Mouse (Mus musculus) embryonic facial prominence, embryonic 11.5 days (tissue): ENCODE data around the gene Mybphl. TPM values are rescaled to one million over a fixed set of nuclear protein-coding genes. Genes with fewer than 3 reads are reported as not detected.
A peak's percentile ranks its signal among the peaks of the same experiment; 100 is the strongest.

Experiments
- ATAC-seq: fragments of 200-750 bp; cut with Nextera tagmentation; replicated peaks from 2 replicates; pipeline ENCODE4 v1.8.0; 2017; ENCODE audit warnings: low read depth; ENCODE audit not compliant: insufficient number of reproducible peaks, low FRiP score, low TSS enrichment
- DNase-seq: peaks from one replicate; pipeline ENCODE4 v3.0.0-alpha.2; 2015; ENCODE audit warnings: low spot score
- H3K27ac ChIP-seq: fragments of 300-500 bp; sonication (generic); replicated peaks from 2 replicates; pipeline ENCODE4 v1.5.1; 2014; ENCODE audit warnings: mild to moderate bottlenecking, low read depth, low read length, control low read depth
- H3K27me3 ChIP-seq: fragments of 300-500 bp; sonication (generic); 2 replicates; pipeline ENCODE4 v1.6.1; 2014; ENCODE audit warnings: mild to moderate bottlenecking, low read length, moderate library complexity, mixed read lengths; ENCODE audit not compliant: control insufficient read depth, insufficient read depth
- H3K36me3 ChIP-seq: fragments of 300-500 bp; sonication (generic); replicated peaks from 2 replicates; pipeline ENCODE4 v1.6.1; 2014; ENCODE audit warnings: low read depth, mild to moderate bottlenecking, low read length, moderate library complexity, mixed read lengths; ENCODE audit not compliant: control insufficient read depth, insufficient read depth
- H3K4me1 ChIP-seq: fragments of 300-500 bp; sonication (generic); 2 replicates; pipeline ENCODE4 v1.6.1; 2014; ENCODE audit warnings: low read length, mixed read lengths; ENCODE audit not compliant: control insufficient read depth, insufficient read depth
- H3K4me2 ChIP-seq: fragments of 300-500 bp; sonication (generic); 2 replicates; pipeline ENCODE4 v1.6.1; 2014; ENCODE audit warnings: low read depth, mild to moderate bottlenecking, control low read depth, low read length, moderate library complexity
- H3K4me3 ChIP-seq: fragments of 300-500 bp; sonication (generic); 2 replicates; pipeline ENCODE4 v1.5.1; 2014; ENCODE audit warnings: low read depth, low read length, control low read depth
- H3K9ac ChIP-seq: fragments of 300-500 bp; sonication (generic); replicated peaks from 2 replicates; pipeline ENCODE4 v1.6.1; 2014; ENCODE audit warnings: mild to moderate bottlenecking, control low read depth, low read length
- H3K9me3 ChIP-seq: fragments of 300-500 bp; sonication (generic); replicated peaks from 2 replicates; pipeline ENCODE4 v1.6.1; 2016; ENCODE audit warnings: mild to moderate bottlenecking, low read length, inconsistent platforms, mixed read lengths; ENCODE audit not compliant: control insufficient read depth
- WGBS: fragments of 180-500 bp; shearing (Covaris S2); extraction: QIAGEN DNeasy Blood & Tissue Kit; methylation state at CpG from one replicate; pipeline ENCODE4 v1.1.7; 2014; 5-methylcytosine and 5-hydroxymethylcytosine counted together
- polyA plus RNA-seq: library from polyadenylated mRNA; unstranded; fragments of >200 nt; fragmentation: Nextera tagmentation; extraction: Ambion mirVana; gene quantifications from 2 replicates; pipeline ENCODE4 v1.2.1, GENCODE M21; 2014

Mybphl gene
- polyA plus RNA-seq, 1 experiment from 2014 or later, result 0.32 TPM

GRCm38 (mm10) chr3:108413634-108414360 lies 49.1 kb downstream of the Mybphl start:
- Histone ChIP-seq H3K9me3 (peaks cover 3% of the 10 kb centered on the region; the same call in 1 of the 2 replicates), H3K9ac (no peak overlapping the region), H3K36me3 (peaks cover 4% of the 10 kb centered on the region), H3K27ac (no peak overlapping the region), H3K27me3 (no peaks in the 10 kb centered on the region; the same call in 1 of the 2 replicates), H3K4me2 (no peak overlapping the region), H3K4me3 (no peak overlapping the region), H3K4me1 (peaks cover 5% of the 10 kb centered on the region; the same call in 1 of the 2 replicates)
- ATAC-seq, result no peak
- 97% methylated on average over 35 of the region's 35 CpGs for WGBS
- no peak for DNase-seq

- WGBS, result 9% methylated on average over 40 of the region's 67 CpGs
- Histone ChIP-seq H3K9me3 (peaks cover 3% of the 10 kb centered on the region; the same call in 1 of the 2 replicates), H3K9ac (peak within 1 kb of the TSS; percentile 59), H3K4me2 (peak within 1 kb of the TSS; percentile 99), H3K36me3 (peaks cover 4% of the 10 kb centered on the region), H3K4me3 (peak within 1 kb of the TSS; percentile 49), H3K27me3 (no peaks in the 10 kb centered on the region; the same call in 1 of the 2 replicates), H3K4me1 (peaks cover 5% of the 10 kb centered on the region; the same call in 1 of the 2 replicates), H3K27ac (peak within 1 kb of the TSS; percentile 7; the same call in 1 of the 2 replicates)
- no peak for ATAC-seq
- peak; percentile 52 for DNase-seq
Observed at GRCm38 (mm10) chr3:108414857-108415830, 50.4 kb downstream of the Mybphl start, which contains the start of gene Celsr2. Gene Celsr2 (minus strand): TSS chr3:108415552.

- peak overlapping the region; percentile 49 for H3K4me3 ChIP-seq
- peak; percentile 80 for ATAC-seq
Observed at GRCm38 (mm10) chr3:108415831-108416223, 51.1 kb downstream of the Mybphl start.

GRCm38 (mm10) chr3:108423006-108423405 lies 58.3 kb downstream of the Mybphl start:
- Histone ChIP-seq H3K36me3 (peaks cover 5% of the 10 kb centered on the region), H3K4me2 (no peak overlapping the region), H3K27ac (no peak overlapping the region), H3K9ac (no peak overlapping the region), H3K9me3 (no peaks in the 10 kb centered on the region), H3K4me3 (no peak overlapping the region), H3K4me1 (no peaks in the 10 kb centered on the region; the same call in none of the 2 replicates), H3K27me3 (no peaks in the 10 kb centered on the region)
- WGBS, result 30% methylated on average over 6 of the region's 6 CpGs
- no peak for ATAC-seq
- DNase-seq, result no peak

More at GRCm38 (mm10) chr3:108415831-108416223, 51.1 kb downstream of the Mybphl start:
- WGBS, result 1% methylated on average over 38 of the region's 48 CpGs
- Histone ChIP-seq H3K4me2 (peak overlapping the region; percentile 99), H3K4me1 (peaks cover 5% of the 10 kb centered on the region; the same call in 1 of the 2 replicates), H3K27ac (peak overlapping the region; percentile 7; the same call in 1 of the 2 replicates), H3K9me3 (peaks cover 3% of the 10 kb centered on the region; the same call in 1 of the 2 replicates), H3K36me3 (peaks cover 4% of the 10 kb centered on the region), H3K9ac (peak overlapping the region; percentile 59), H3K27me3 (no peaks in the 10 kb centered on the region; the same call in 1 of the 2 replicates)
- peak; percentile 90 for DNase-seq

GRCm38 (mm10) chr3:108423844-108424801 lies 59.4 kb downstream of the Mybphl start:
- DNase-seq (peak; percentile 61), ATAC-seq (peak; percentile 37; the same call in 1 of the 2 replicates)
- H3K36me3 ChIP-seq, result peaks cover 5% of the 10 kb centered on the region
- H3K9me3 ChIP-seq, result no peaks in the 10 kb centered on the region
- no peak overlapping the region for H3K4me2 ChIP-seq
- no peak overlapping the region for H3K27ac ChIP-seq
- H3K27me3 ChIP-seq, result no peaks in the 10 kb centered on the region
- no peak overlapping the region for H3K4me3 ChIP-seq
- 18% methylated on average over 11 of the region's 11 CpGs for WGBS
- H3K9ac ChIP-seq, result no peak overlapping the region
- H3K4me1 ChIP-seq, result no peaks in the 10 kb centered on the region; the same call in none of the 2 replicates

GRCm38 (mm10) chr3:108424944-108425623 lies 60.4 kb downstream of the Mybphl start:
- H3K27ac ChIP-seq, result no peak overlapping the region
- 65% methylated on average over 7 of the region's 7 CpGs for WGBS
- H3K4me2 ChIP-seq, result no peak overlapping the region
- no peaks in the 10 kb centered on the region; the same call in none of the 2 replicates for H3K4me1 ChIP-seq
- DNase-seq (no peak), ATAC-seq (no peak)
- H3K36me3 ChIP-seq, result peaks cover 5% of the 10 kb centered on the region
- H3K27me3 ChIP-seq, result no peaks in the 10 kb centered on the region
- no peaks in the 10 kb centered on the region for H3K9me3 ChIP-seq
- no peak overlapping the region for H3K9ac ChIP-seq
- H3K4me3 ChIP-seq, result no peak overlapping the region
